In the genomic region with DNA sequence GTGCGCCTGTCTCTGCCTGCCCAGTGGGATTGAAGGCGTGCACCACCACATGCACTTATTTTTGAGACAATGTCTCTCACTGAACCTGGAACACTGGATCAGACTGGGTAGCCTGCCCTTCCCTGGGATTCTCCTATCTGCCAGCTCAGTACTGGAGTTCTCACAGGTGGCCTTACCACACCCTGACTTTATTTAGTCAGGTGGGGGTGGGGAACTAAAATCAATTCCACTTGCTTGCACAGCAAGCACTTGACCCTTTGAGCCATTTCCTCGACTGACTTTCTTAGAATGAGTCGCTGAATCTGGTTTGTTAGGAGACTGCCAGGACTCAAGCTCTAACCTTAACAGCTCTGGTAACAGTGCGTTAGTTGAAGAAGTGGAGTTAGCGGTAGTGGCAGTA, we compare ENCODE assay signal across 19 mouse cellular contexts. TPM values are rescaled to one million over a fixed set of nuclear protein-coding genes. Genes with fewer than 3 reads are reported as not detected.
A peak's percentile ranks its signal among the peaks of the same experiment; 100 is the strongest.
DNase-seq lines count a peak whose midpoint lies in the region; ATAC-seq and TF ChIP-seq lines count a peak whose summit lies in the region.
"Had no signal": no experiment of that assay in that cellular context is flagged by ENCODE, and none has a peak within 500 bp of the region (broad histone marks: within the 10 kb centered on the region; RNA-seq: fewer than 3 reads in every experiment).

No protein-coding gene starts in this region.

- H3K36me3 ChIP-seq in liver, adult 2 months (ENCODE audit: control insufficient read depth, insufficient read depth, low read length) = no peaks in the 10 kb centered on the region
- no peaks in the 10 kb centered on the region for H3K36me3 ChIP-seq in thymus, adult 2 months (ENCODE audit: control insufficient read depth, insufficient read depth, low read length)
- H3K36me3 ChIP-seq in liver, embryonic 16.5 days (ENCODE audit: control insufficient read depth, insufficient read depth) = no peaks in the 10 kb centered on the region
- H3K36me3 ChIP-seq in stomach, embryonic 16.5 days (ENCODE audit: control insufficient read depth, insufficient read depth, low read length) = no peaks in the 10 kb centered on the region
- H3K36me3 ChIP-seq: embryonic facial prominence, embryonic 13.5 days; forebrain, embryonic 10.5 days; heart, embryonic 15.5 days; midbrain, embryonic 13.5 days had no signal

- no peak overlapping the region for H3K4me2 ChIP-seq in liver, embryonic 16.5 days (ENCODE audit: low read depth, low read length)
- peak overlapping the region; percentile 22; the same call in 1 of the 2 replicates for H3K4me2 ChIP-seq in stomach, embryonic 16.5 days (ENCODE audit: low read depth, low read length)
- H3K4me2 ChIP-seq: embryonic facial prominence, embryonic 13.5 days; heart, embryonic 15.5 days; midbrain, embryonic 13.5 days had no signal

- no peaks in the 10 kb centered on the region for H3K9me3 ChIP-seq in liver, embryonic 16.5 days (replicated peaks; ENCODE audit: control insufficient read depth, low read length)
- H3K9me3 ChIP-seq in stomach, embryonic 16.5 days (replicated peaks; ENCODE audit: control insufficient read depth, low read length) = no peaks in the 10 kb centered on the region
- H3K9me3 ChIP-seq: heart, embryonic 15.5 days; midbrain, embryonic 13.5 days had no signal

- H3K4me1 ChIP-seq in liver, adult 2 months (ENCODE audit: control insufficient read depth, insufficient read depth, low read length) = peaks cover 13% of the 10 kb centered on the region
- H3K4me1 ChIP-seq in thymus, adult 2 months (replicated peaks; ENCODE audit: control insufficient read depth, insufficient read depth, low read length) = peaks cover 20% of the 10 kb centered on the region
- peaks cover 7% of the 10 kb centered on the region for H3K4me1 ChIP-seq in liver, embryonic 16.5 days (ENCODE audit: control insufficient read depth, low read depth, low read length)
- H3K4me1 ChIP-seq in stomach, embryonic 16.5 days (ENCODE audit: control insufficient read depth, insufficient read depth, low read length) = peaks cover 3% of the 10 kb centered on the region; the same call in 1 of the 2 replicates
- H3K4me1 ChIP-seq: embryonic facial prominence, embryonic 13.5 days; forebrain, embryonic 10.5 days; heart, embryonic 15.5 days; midbrain, embryonic 13.5 days had no signal

- DNase-seq in liver, adult 2 months (ENCODE audit: extremely low read depth, low read depth, low spot score) = peak; percentile 51
- DNase-seq in liver = no peak
- no peak for DNase-seq in thymus, adult 2 months
- DNase-seq in thymus, postnatal 25 days = no peak
- no peak for DNase-seq in right cerebral cortex, postnatal 4 days
- DNase-seq: cerebellum, adult 11 months; kidney, adult 11 months; kidney, postnatal 10 days; layer of hippocampus, adult 9-11 months had no signal

- TF ChIP-seq CTCF in liver, adult 2 months (IDR thresholded peaks at IDR 0.05; ENCODE audit: low read depth, low read length) = no peak
- no peak for TF ChIP-seq CTCF in thymus, adult 2 months (IDR thresholded peaks at IDR 0.05; ENCODE audit: borderline replicate concordance, control insufficient read depth, extremely low read depth, insufficient read depth, low read length, poor library complexity)

- no peak for TF ChIP-seq POLR2A in liver, adult 2 months (IDR thresholded peaks at IDR 0.05; ENCODE audit: extremely low read depth, insufficient read depth, low read length)
- TF ChIP-seq POLR2A in thymus, adult 2 months (IDR thresholded peaks at IDR 0.05; ENCODE audit: control insufficient read depth, extremely low read depth, insufficient read depth, low read length, poor library complexity) = no peak

- no peak overlapping the region for H3K9ac ChIP-seq in liver, adult 2 months (ENCODE audit: low read depth, low read length)
- no peak overlapping the region for H3K9ac ChIP-seq in liver, embryonic 16.5 days (ENCODE audit: low read depth, low read length)
- no peak overlapping the region for H3K9ac ChIP-seq in stomach, embryonic 16.5 days (ENCODE audit: low read length)
- H3K9ac ChIP-seq: embryonic facial prominence, embryonic 13.5 days; heart, embryonic 15.5 days; midbrain, embryonic 13.5 days had no signal

- 51% methylated on average over 6 of the region's 6 CpGs for WGBS in liver, adult 2 months
- 36% methylated on average over 6 of the region's 6 CpGs for WGBS in thymus, adult 2 months
- 39% methylated on average over 6 of the region's 6 CpGs for WGBS in liver, embryonic 16.5 days (ENCODE audit: insufficient replicate concordance)
- 57% methylated on average over 6 of the region's 6 CpGs for WGBS in stomach, embryonic 16.5 days

- no peak for ATAC-seq in liver, embryonic 16.5 days (ENCODE audit: low read depth)
- peak; percentile 75; the same call in 1 of the 2 replicates for ATAC-seq in stomach, embryonic 16.5 days (ENCODE audit: insufficient read depth, low FRiP score)
- no peak for ATAC-seq in CD4-positive, CD25-positive, alpha-beta regulatory T cell, adult 4 months
- ATAC-seq: midbrain, embryonic 13.5 days; Patski had no signal

- no peaks in the 10 kb centered on the region for H3K79me2 ChIP-seq in liver, adult 2 months (ENCODE audit: control insufficient read depth, insufficient read depth, low read length)

- H3K4me3 ChIP-seq in liver, adult 2 months (ENCODE audit: insufficient read depth, low read depth, low read length) = no peak overlapping the region
- H3K4me3 ChIP-seq in thymus, adult 2 months (ENCODE audit: control insufficient read depth, insufficient read depth, low read length) = no peak overlapping the region
- no peak overlapping the region for H3K4me3 ChIP-seq in liver, embryonic 16.5 days (ENCODE audit: low read depth, low read length)
- H3K4me3 ChIP-seq in stomach, embryonic 16.5 days (replicated peaks; ENCODE audit: low read length) = no peak overlapping the region
- H3K4me3 ChIP-seq: embryonic facial prominence, embryonic 13.5 days; forebrain, embryonic 10.5 days; midbrain, embryonic 13.5 days had no signal

- no peaks in the 10 kb centered on the region for H3K27me3 ChIP-seq in liver, adult 2 months (ENCODE audit: control insufficient read depth, insufficient read depth, low read length)
- no peaks in the 10 kb centered on the region for H3K27me3 ChIP-seq in thymus, adult 2 months (ENCODE audit: control insufficient read depth, insufficient read depth, low read length)
- no peaks in the 10 kb centered on the region for H3K27me3 ChIP-seq in liver, embryonic 16.5 days (ENCODE audit: control insufficient read depth, insufficient read depth, low read depth, low read length)
- H3K27me3 ChIP-seq in stomach, embryonic 16.5 days (ENCODE audit: control insufficient read depth, insufficient read depth, low read length) = no peaks in the 10 kb centered on the region
- H3K27me3 ChIP-seq: embryonic facial prominence, embryonic 13.5 days; heart, embryonic 15.5 days; midbrain, embryonic 13.5 days; Patski had no signal

- H3K27ac ChIP-seq in liver, adult 2 months (replicated peaks; ENCODE audit: insufficient read depth, low read depth, low read length) = no peak overlapping the region
- peak overlapping the region; percentile 99 for H3K27ac ChIP-seq in thymus, adult 2 months (ENCODE audit: control insufficient read depth, insufficient read depth, low read length)
- peak overlapping the region; percentile 2; the same call in 1 of the 2 replicates for H3K27ac ChIP-seq in liver, embryonic 16.5 days (ENCODE audit: low read length)
- H3K27ac ChIP-seq in stomach, embryonic 16.5 days (ENCODE audit: low read length) = peak overlapping the region; percentile 81
- H3K27ac ChIP-seq: embryonic facial prominence, embryonic 13.5 days; forebrain, embryonic 10.5 days; heart, embryonic 15.5 days; midbrain, embryonic 13.5 days had no signal

RNA-seq across cellular contexts. Expression of gene A430078G23Rik, which starts 0.5 kb away (rescaled TPM):
- total RNA-seq in liver, adult 2 months (2014; rRNA removed) = 0.34 and 0.74 TPM in 2 replicates
- 0.11 and 0.53 TPM in 2 replicates for polyA plus RNA-seq in liver, adult 2 months (2012; rRNA removed)
- polyA plus RNA-seq in thymus, adult 2 months (2012; rRNA removed) = 30.2 and 30.7 TPM in 2 replicates
- polyA plus RNA-seq in liver, embryonic 16.5 days (2015; fragmentation: Nextera tagmentation; extraction: Ambion mirVana) = 0.99 and 1.4 TPM in 2 replicates
- polyA plus RNA-seq in stomach, embryonic 16.5 days (2015; fragmentation: Nextera tagmentation; extraction: Ambion mirVana) = 0.92 and 0.93 TPM in 2 replicates
- polyA plus RNA-seq in CD4-positive, CD25-positive, alpha-beta regulatory T cell, adult 4 months (2017; shearing (Covaris generic)) = 10 to 100 TPM; 38.2 to 52.0 TPM
- total RNA-seq: left cerebral cortex, postnatal 36 days had no signal
- polyA plus RNA-seq: embryonic facial prominence, embryonic 13.5 days; forebrain, embryonic 10.5 days; hindbrain, embryonic 11.5 days; midbrain, embryonic 13.5 days; Patski had no signal

RNA-seq across cellular contexts. Expression of gene Arhgef18, which starts 40.1 kb away (rescaled TPM):
- total RNA-seq in liver, adult 2 months (2014; rRNA removed) = 9.7 and 10.7 TPM in 2 replicates
- 15.6 and 15.8 TPM in 2 replicates for polyA plus RNA-seq in liver, adult 2 months (2012; rRNA removed)
- 120 and 122 TPM in 2 replicates for polyA plus RNA-seq in thymus, adult 2 months (2012; rRNA removed)
- 2.1 and 2.6 TPM in 2 replicates for polyA plus RNA-seq in liver, embryonic 16.5 days (2015; fragmentation: Nextera tagmentation; extraction: Ambion mirVana)
- 10.0 and 10.5 TPM in 2 replicates for polyA plus RNA-seq in stomach, embryonic 16.5 days (2015; fragmentation: Nextera tagmentation; extraction: Ambion mirVana)
- polyA plus RNA-seq in CD4-positive, CD25-positive, alpha-beta regulatory T cell, adult 4 months (2017; shearing (Covaris generic)) = 10 to 100 TPM; 27.6 to 35.8 TPM

Comparison
In these comparisons a context has a peak if more than half of its experiments do, and no peak if none do; other contexts are left out.
1. RNA of gene A430078G23Rik, which starts 0.5 kb away (polyA plus RNA-seq): 38.2 to 52.0 TPM in CD4-positive, CD25-positive, alpha-beta regulatory T cell, adult 4 months and 30.2 to 30.7 TPM in thymus, adult 2 months; 0.99 to 1.4 TPM in liver, embryonic 16.5 days, 0.92 to 0.93 TPM in stomach, embryonic 16.5 days and 0.11 to 0.53 TPM in liver, adult 2 months; every median in the first group is over 10 times any median in the second.